Mouse (Mus musculus) limb, embryonic 14.5 days (tissue): ENCODE results near the gene Tnfrsf14. TPM values are rescaled to one million over a fixed set of nuclear protein-coding genes. Genes with fewer than 3 reads are reported as not detected.

Experiments
- ATAC-seq: fragments of 200-750 bp; cut with Nextera tagmentation; 2 replicates; pipeline ENCODE4 v1.8.0; 2017; ENCODE audit warnings: low read depth, moderate number of reproducible peaks, moderate TSS enrichment; ENCODE audit not compliant: low FRiP score
- DNase-seq: peaks from one replicate; pipeline ENCODE4 v3.0.0-alpha.2; 2015; ENCODE audit warnings: low spot score
- H3K27ac ChIP-seq: fragments of 300-500 bp; sonication (generic); replicated peaks from 2 replicates; pipeline ENCODE4 v1.5.1; 2014; ENCODE audit warnings: low read depth, mild to moderate bottlenecking, low read length, moderate library complexity, mixed read lengths
- H3K27me3 ChIP-seq: fragments of 300-500 bp; sonication (generic); 2 replicates; pipeline ENCODE4 v1.6.1; 2014; ENCODE audit warnings: low read length, mixed read lengths; ENCODE audit not compliant: control insufficient read depth, insufficient read depth
- H3K36me3 ChIP-seq: fragments of 300-500 bp; sonication (generic); 2 replicates; pipeline ENCODE4 v1.6.1; 2014; ENCODE audit warnings: mild to moderate bottlenecking, low read length, moderate library complexity, mixed read lengths; ENCODE audit not compliant: control insufficient read depth, insufficient read depth
- H3K4me1 ChIP-seq: fragments of 300-500 bp; sonication (generic); 2 replicates; pipeline ENCODE4 v1.6.1; 2014; ENCODE audit warnings: antibody characterized with exemption, low read length, mixed read lengths; ENCODE audit not compliant: control insufficient read depth, insufficient read depth
- H3K4me2 ChIP-seq: fragments of 300-500 bp; sonication (generic); replicated peaks from 2 replicates; pipeline ENCODE4 v1.6.1; 2014; ENCODE audit warnings: low read depth, mild to moderate bottlenecking, low read length, moderate library complexity; ENCODE audit not compliant: severe bottlenecking
- H3K4me3 ChIP-seq: fragments of 300-500 bp; sonication (generic); replicated peaks from 2 replicates; pipeline ENCODE4 v1.5.1; 2014; ENCODE audit warnings: low read length
- H3K9ac ChIP-seq: fragments of 300-500 bp; sonication (generic); 2 replicates; pipeline ENCODE4 v1.6.1; 2014; ENCODE audit warnings: mild to moderate bottlenecking, low read depth, low read length, moderate library complexity; ENCODE audit not compliant: severe bottlenecking
- H3K9me3 ChIP-seq: fragments of 300-500 bp; sonication (generic); 2 replicates; pipeline ENCODE4 v1.6.1; 2016; ENCODE audit warnings: low read length; ENCODE audit not compliant: control insufficient read depth
- POLR2A ChIP-seq: fragments of 200-500 bp; IDR thresholded peaks from 2 replicates; pipeline ENCODE4 v1.8.0; 2012; ENCODE audit warnings: inconsistent platforms, mild to moderate bottlenecking, moderate library complexity, borderline replicate concordance; ENCODE audit not compliant: insufficient read depth, insufficient read length; ENCODE audit errors: extremely low read depth
- WGBS: fragments of 180-500 bp; shearing (Covaris S2); extraction: QIAGEN DNeasy Blood & Tissue Kit; methylation state at CpG from one replicate; pipeline ENCODE4 v1.1.7; 2014; 5-methylcytosine and 5-hydroxymethylcytosine counted together
- polyA plus RNA-seq, 2 experiments: library from polyadenylated mRNA; depleted of rRNA in 1 of 2; stranded (reverse) in 1 of 2; unstranded in 1 of 2; fragments of >200 nt; fragmentation: Nextera tagmentation in 1 of 2; extraction: Ambion mirVana in 1 of 2; gene quantifications; 2 replicates each; pipeline versions ENCODE4 v1.2.1 to v1.2.3; 2012 to 2014

Gene Tnfrsf14
- polyA plus RNA-seq, 2 experiments: 0.99 to 5.8 TPM

- no peak overlapping the region for H3K4me3 ChIP-seq
- no peaks in the 10 kb centered on the region for H3K36me3 ChIP-seq
- peaks cover 5% of the 10 kb centered on the region for H3K4me1 ChIP-seq
- H3K27ac ChIP-seq: no peak overlapping the region
- H3K9ac ChIP-seq: no peak overlapping the region
- H3K9me3 ChIP-seq: no peaks in the 10 kb centered on the region
- DNase-seq (peak; percentile 2), ATAC-seq (no peak)
- H3K4me2 ChIP-seq: no peak overlapping the region
- no peak for TF ChIP-seq POLR2A
- H3K27me3 ChIP-seq: no peaks in the 10 kb centered on the region
- 83% methylated on average over 5 of the region's 5 CpGs for WGBS
These were observed 13.5 kb upstream of the Tnfrsf14 start for GRCm38 (mm10) chr4:154941831-154942230.

DNA sequence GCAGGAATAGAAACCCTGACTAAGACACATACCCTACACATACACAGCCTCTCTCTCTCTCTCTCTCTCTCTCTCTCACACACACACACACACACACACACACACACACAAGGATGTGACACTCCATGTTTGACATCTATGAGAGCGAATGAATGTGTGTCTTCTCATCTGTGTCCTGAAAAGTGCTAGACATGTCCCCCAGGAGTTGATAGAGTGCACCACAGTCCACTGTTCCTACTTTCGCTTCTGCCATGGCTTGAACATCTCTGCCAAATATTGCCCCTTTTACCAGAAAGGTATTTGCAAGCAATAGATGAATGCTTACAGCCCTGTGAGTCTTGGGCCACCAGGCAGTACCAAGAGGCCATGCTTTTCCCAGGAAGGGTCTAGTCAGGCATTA is 11.8 kb upstream of the Tnfrsf14 start:
- WGBS: 87% methylated on average over 2 of the region's 2 CpGs
- Histone ChIP-seq H3K9me3 (no peaks in the 10 kb centered on the region), H3K4me1 (no peaks in the 10 kb centered on the region), H3K4me3 (no peak overlapping the region), H3K36me3 (no peaks in the 10 kb centered on the region), H3K27ac (no peak overlapping the region), H3K27me3 (no peaks in the 10 kb centered on the region), H3K9ac (no peak overlapping the region), H3K4me2 (no peak overlapping the region)
- DNase-seq (no peak), ATAC-seq (no peak)
- TF ChIP-seq POLR2A: no peak

GRCm38 (mm10) chr4:154937746-154938145 is 9.4 kb upstream of the Tnfrsf14 start:
- no peak overlapping the region for H3K4me3 ChIP-seq
- H3K27me3 ChIP-seq: no peaks in the 10 kb centered on the region
- no peaks in the 10 kb centered on the region for H3K4me1 ChIP-seq
- 65% methylated on average over 1 of the region's 1 CpGs for WGBS
- no peaks in the 10 kb centered on the region for H3K36me3 ChIP-seq
- H3K27ac ChIP-seq: no peak overlapping the region
- ATAC-seq (no peak), DNase-seq (no peak)
- H3K9ac ChIP-seq: no peak overlapping the region
- no peaks in the 10 kb centered on the region for H3K9me3 ChIP-seq
- TF ChIP-seq POLR2A: no peak
- no peak overlapping the region for H3K4me2 ChIP-seq

- Histone ChIP-seq H3K4me2 (no peak overlapping the region), H3K9me3 (no peaks in the 10 kb centered on the region), H3K4me3 (no peak overlapping the region), H3K9ac (no peak overlapping the region), H3K36me3 (no peaks in the 10 kb centered on the region), H3K27me3 (no peaks in the 10 kb centered on the region), H3K4me1 (no peaks in the 10 kb centered on the region), H3K27ac (no peak overlapping the region)
- no peak for DNase-seq
- WGBS: 62% methylated on average over 8 of the region's 8 CpGs
- ATAC-seq: no peak
- no peak for TF ChIP-seq POLR2A
These were observed 8.3 kb upstream of the Tnfrsf14 start for GRCm38 (mm10) chr4:154936542-154937255.

GRCm38 (mm10) chr4:154935788-154936187 is 7.4 kb upstream of the Tnfrsf14 start:
- DNase-seq (no peak), ATAC-seq (no peak)
- H3K27me3 ChIP-seq: no peaks in the 10 kb centered on the region
- no peak overlapping the region for H3K27ac ChIP-seq
- H3K4me3 ChIP-seq: no peak overlapping the region
- no peaks in the 10 kb centered on the region for H3K9me3 ChIP-seq
- TF ChIP-seq POLR2A: no peak
- WGBS: 83% methylated on average over 7 of the region's 7 CpGs
- H3K4me2 ChIP-seq: no peak overlapping the region
- no peaks in the 10 kb centered on the region for H3K4me1 ChIP-seq
- no peaks in the 10 kb centered on the region for H3K36me3 ChIP-seq
- H3K9ac ChIP-seq: no peak overlapping the region
